Comparison of ENCODE assay signal across 10 mouse cellular contexts in genomic region chr9:23674833-23675232, GRCm38 (mm10).
DNase-seq lines count a peak whose midpoint lies in the region; ATAC-seq and TF ChIP-seq lines count a peak whose summit lies in the region.
"Had no signal": no experiment of that assay in that cellular context is flagged by ENCODE, and none has a peak within 500 bp of the region (broad histone marks: within the 10 kb centered on the region; RNA-seq: fewer than 3 reads in every experiment).

No protein-coding gene starts in this region.

- no peak overlapping the region for H3K27ac ChIP-seq in kidney, postnatal 0 days
- H3K27ac ChIP-seq in stomach, postnatal 0 days (replicated peaks) = no peak overlapping the region
- H3K27ac ChIP-seq: embryonic facial prominence, embryonic 12.5 days had no signal

- ATAC-seq in kidney, postnatal 0 days (replicated peaks; ENCODE audit: low FRiP score, low read depth) = no peak
- ATAC-seq in stomach, postnatal 0 days (ENCODE audit: low FRiP score, low TSS enrichment) = no peak

- TF ChIP-seq CTCF in kidney, postnatal 0 days (IDR thresholded peaks at IDR 0.05; ENCODE audit: low read depth) = peak; percentile 50
- peak; percentile 54 for TF ChIP-seq CTCF in stomach, postnatal 0 days (IDR thresholded peaks at IDR 0.05; ENCODE audit: low read depth)

- no peak overlapping the region for H3K4me2 ChIP-seq in kidney, postnatal 0 days (ENCODE audit: low read length)
- no peak overlapping the region for H3K4me2 ChIP-seq in stomach, postnatal 0 days (replicated peaks; ENCODE audit: low read depth)
- H3K4me2 ChIP-seq: embryonic facial prominence, embryonic 12.5 days had no signal

- peak; percentile 9 for DNase-seq in kidney, postnatal 0 days (ENCODE audit: low spot score)
- DNase-seq in kidney, postnatal 25 days = no peak
- peak; percentile 45 for DNase-seq in testis, postnatal 10 days (ENCODE audit: low spot score)
- no peak for DNase-seq in testis, postnatal 14 days (ENCODE audit: low spot score)
- peak; percentile 34 for DNase-seq in embryo, embryonic 11 days
- DNase-seq in stomach, postnatal 0 days (ENCODE audit: low spot score) = no peak
- DNase-seq in thymus, postnatal 10 days (ENCODE audit: low spot score in 2 of 2) = no peak
- DNase-seq: heart, adult 18-20 months; thymus, postnatal 14 days had no signal

- no peak overlapping the region for H3K9ac ChIP-seq in kidney, postnatal 0 days (ENCODE audit: low read depth, low read length)
- no peak overlapping the region for H3K9ac ChIP-seq in stomach, postnatal 0 days (ENCODE audit: low read length)
- H3K9ac ChIP-seq: embryonic facial prominence, embryonic 12.5 days had no signal

- H3K36me3 ChIP-seq in kidney, postnatal 0 days (ENCODE audit: insufficient read depth, low read length) = no peaks in the 10 kb centered on the region
- H3K36me3 ChIP-seq in stomach, postnatal 0 days (ENCODE audit: control insufficient read depth, insufficient read depth, low read length) = no peaks in the 10 kb centered on the region
- H3K36me3 ChIP-seq: embryonic facial prominence, embryonic 12.5 days had no signal

- no peaks in the 10 kb centered on the region for H3K9me3 ChIP-seq in kidney, postnatal 0 days (replicated peaks; ENCODE audit: low read length)
- no peaks in the 10 kb centered on the region for H3K9me3 ChIP-seq in stomach, postnatal 0 days (ENCODE audit: control insufficient read depth, low read length)
- H3K9me3 ChIP-seq: embryonic facial prominence, embryonic 12.5 days had no signal

- no peaks in the 10 kb centered on the region for H3K27me3 ChIP-seq in kidney, postnatal 0 days (ENCODE audit: insufficient read depth, low read length)
- no peaks in the 10 kb centered on the region for H3K27me3 ChIP-seq in stomach, postnatal 0 days (ENCODE audit: control insufficient read depth, insufficient read depth, low read length)
- H3K27me3 ChIP-seq: embryonic facial prominence, embryonic 12.5 days had no signal

- no peak for TF ChIP-seq EP300 in stomach, postnatal 0 days (optimal IDR thresholded peaks at IDR 0.05)

- H3K4me3 ChIP-seq in kidney, postnatal 0 days (replicated peaks; ENCODE audit: low read depth, low read length) = no peak overlapping the region
- H3K4me3 ChIP-seq in stomach, postnatal 0 days (ENCODE audit: low read depth, low read length) = no peak overlapping the region
- H3K4me3 ChIP-seq: embryonic facial prominence, embryonic 12.5 days had no signal

- no peaks in the 10 kb centered on the region for H3K4me1 ChIP-seq in kidney, postnatal 0 days (replicated peaks; ENCODE audit: insufficient read depth, low read length)
- H3K4me1 ChIP-seq in stomach, postnatal 0 days (replicated peaks; ENCODE audit: control insufficient read depth, insufficient read depth) = no peaks in the 10 kb centered on the region
- H3K4me1 ChIP-seq: embryonic facial prominence, embryonic 12.5 days had no signal

- 38% methylated on average over 8 of the region's 8 CpGs for WGBS in kidney, postnatal 0 days
- 40% methylated on average over 8 of the region's 8 CpGs for WGBS in stomach, postnatal 0 days

Comparison
In these comparisons a context has a peak if more than half of its experiments do, and no peak if none do; other contexts are left out.
1. DNase-seq: peak in kidney, postnatal 0 days (single experiment), testis, postnatal 10 days (single experiment) and embryo, embryonic 11 days (single experiment); none in kidney, postnatal 25 days (0 of 2), testis, postnatal 14 days (single experiment), stomach, postnatal 0 days (single experiment) and thymus, postnatal 10 days (0 of 2).